Mouse (Mus musculus) midbrain, embryonic 11.5 days (tissue): Measurements from ENCODE around the gene Cpeb4. TPM values are rescaled to one million over a fixed set of nuclear protein-coding genes. Genes with fewer than 3 reads are reported as not detected.

Experiments
- ATAC-seq: fragments of 200-750 bp; cut with Nextera tagmentation; 2 replicates; pipeline ENCODE4 v1.8.0; 2017; ENCODE audit warnings: moderate TSS enrichment, moderate library complexity; ENCODE audit not compliant: low FRiP score
- DNase-seq: peaks from one replicate; pipeline ENCODE4 v3.0.0; 2015; ENCODE audit warnings: low spot score; ENCODE audit errors: missing footprints
- H3K27ac ChIP-seq: fragments of 300-500 bp; sonication (generic); 2 replicates; pipeline ENCODE4 v1.5.1; 2014; ENCODE audit warnings: low read depth, low read length
- H3K27me3 ChIP-seq: fragments of 300-500 bp; sonication (generic); 2 replicates; pipeline ENCODE4 v1.6.1; 2014; ENCODE audit warnings: mild to moderate bottlenecking, low read length, moderate library complexity, mixed read lengths; ENCODE audit not compliant: control insufficient read depth, insufficient read depth
- H3K36me3 ChIP-seq: fragments of 300-500 bp; sonication (generic); 2 replicates; pipeline ENCODE4 v1.6.1; 2014; ENCODE audit warnings: mild to moderate bottlenecking, low read length, moderate library complexity, mixed read lengths; ENCODE audit not compliant: control insufficient read depth, insufficient read depth
- H3K4me1 ChIP-seq: fragments of 300-500 bp; sonication (generic); 2 replicates; pipeline ENCODE4 v1.6.1; 2014; ENCODE audit warnings: low read length; ENCODE audit not compliant: control insufficient read depth, insufficient read depth
- H3K4me2 ChIP-seq: fragments of 300-500 bp; sonication (generic); 2 replicates; pipeline ENCODE4 v1.6.1; 2014; ENCODE audit warnings: mild to moderate bottlenecking, moderate library complexity
- H3K4me3 ChIP-seq: fragments of 300-500 bp; sonication (generic); 2 replicates; pipeline ENCODE4 v1.5.1; 2014; ENCODE audit warnings: low read depth, low read length
- H3K9ac ChIP-seq: fragments of 300-500 bp; sonication (generic); 2 replicates; pipeline ENCODE4 v1.6.1; 2014; ENCODE audit warnings: low read length
- H3K9me3 ChIP-seq: fragments of 300-500 bp; sonication (generic); 2 replicates; pipeline ENCODE4 v1.6.1; 2016; ENCODE audit warnings: low read length; ENCODE audit not compliant: control insufficient read depth
- WGBS: fragments of 180-500 bp; shearing (Covaris S2); extraction: QIAGEN DNeasy Blood & Tissue Kit; methylation state at CpG from one replicate; pipeline ENCODE4 v1.1.7; 2014; 5-methylcytosine and 5-hydroxymethylcytosine counted together
- polyA plus RNA-seq: library from polyadenylated mRNA; unstranded; fragments of >200 nt; fragmentation: Nextera tagmentation; extraction: Ambion mirVana; gene quantifications from 2 replicates; pipeline ENCODE4 v1.2.1, GENCODE M21; 2014

Cpeb4 gene
- polyA plus RNA-seq, 1 experiment from 2014 or later: 11.7 TPM

DNA sequence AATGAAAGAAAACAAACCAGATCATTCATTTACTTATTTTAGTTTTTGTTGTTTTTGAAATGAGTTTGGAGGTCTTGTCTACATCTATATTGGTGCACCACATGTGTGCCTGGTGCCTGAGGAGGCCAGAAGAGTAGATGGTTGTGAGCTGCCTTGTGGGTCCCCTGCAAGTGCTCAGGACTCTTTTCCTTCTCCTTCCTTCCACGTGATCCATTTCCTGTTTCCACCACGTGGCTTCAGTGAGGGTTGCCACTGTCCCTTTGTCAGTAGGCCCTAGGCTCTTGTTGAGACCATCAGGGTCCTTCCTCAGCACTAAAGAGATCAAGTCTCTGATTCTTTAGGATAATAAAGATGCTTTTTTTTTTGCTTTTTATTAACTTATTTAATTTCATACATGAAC lies 112.8 kb downstream of the Cpeb4 start:
- no peaks in the 10 kb centered on the region for H3K36me3 ChIP-seq
- no peak overlapping the region for H3K4me2 ChIP-seq
- no peak overlapping the region for H3K4me3 ChIP-seq
- H3K4me1 ChIP-seq: no peaks in the 10 kb centered on the region
- no peak for DNase-seq
- H3K9me3 ChIP-seq: peaks cover 2% of the 10 kb centered on the region; the same call in 1 of the 2 replicates
- WGBS: 56% methylated on average over 2 of the region's 2 CpGs
- H3K27ac ChIP-seq: no peak overlapping the region
- no peaks in the 10 kb centered on the region for H3K27me3 ChIP-seq
- H3K9ac ChIP-seq: no peak overlapping the region
- no peak for ATAC-seq

Other genes starting within 250 kb of the Cpeb4 start
- gene Bod1, start 200.3 kb upstream of the Cpeb4 start, polyA plus RNA-seq: 148 and 160 TPM in 2 replicates
- gene 4930524B15Rik, start 93.4 kb downstream of the Cpeb4 start, polyA plus RNA-seq: 0.22 and 0.39 TPM in 2 replicates
- 39.8 and 40.5 TPM in 2 replicates for gene Nsg2, start 128.3 kb downstream of the Cpeb4 start, polyA plus RNA-seq